Mouse (Mus musculus): ENCODE results near the gene Fbl. TPM values are rescaled to one million over a fixed set of nuclear protein-coding genes. Genes with fewer than 3 reads are reported as not detected.

Gene Fbl
- polyA plus RNA-seq, 1 experiment from 2014 or later = 70.8 TPM

DNA sequence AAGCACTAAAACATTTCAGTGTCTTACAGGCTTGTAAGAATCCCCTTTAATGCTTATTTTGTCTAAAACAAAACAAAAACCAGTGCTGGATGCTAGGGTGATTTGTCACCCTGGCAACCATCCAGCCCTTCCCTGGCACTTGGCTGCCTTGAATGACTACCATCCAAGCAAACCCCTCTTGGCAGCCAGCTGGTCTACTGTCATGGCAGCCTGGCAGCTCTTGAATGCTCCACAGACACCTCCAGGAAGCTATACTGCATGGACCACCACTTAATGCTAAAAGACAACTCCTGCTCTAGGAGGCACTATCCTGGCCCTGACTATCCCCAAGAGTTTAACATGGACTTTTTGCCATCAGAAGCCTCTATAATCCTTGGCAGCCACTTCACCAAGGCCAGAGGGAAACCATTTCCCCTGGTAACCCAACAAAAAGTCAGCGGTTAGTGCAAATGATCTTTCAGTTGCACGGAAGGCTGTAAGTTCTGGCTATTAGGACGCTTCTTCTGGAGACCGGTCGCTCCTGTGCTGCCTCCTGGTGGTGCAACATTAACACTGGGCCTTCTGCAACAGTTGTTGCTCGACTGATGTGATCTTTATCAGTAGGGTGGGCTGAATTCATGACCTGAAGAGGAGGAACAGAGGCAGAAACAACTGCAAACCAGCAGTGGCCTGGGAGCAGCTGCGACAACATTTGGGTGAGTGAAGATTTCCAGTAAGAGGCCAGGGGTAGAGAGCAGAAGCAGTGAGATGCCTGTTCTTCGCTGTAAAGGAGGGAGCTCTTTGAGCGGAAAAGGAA, 992 bp upstream of the Fbl start:
- peak; percentile 51 for ATAC-seq (ENCODE audit: low FRiP score)
- peak overlapping the region; percentile 95 for H3K4me2 ChIP-seq
- H3K9me3 ChIP-seq (replicated peaks) = no peaks in the 10 kb centered on the region
- H3K27me3 ChIP-seq (replicated peaks) = no peaks in the 10 kb centered on the region
- WGBS = 9% methylated on average over 9 of the region's 9 CpGs
- peak overlapping the region; percentile 84 for H3K27ac ChIP-seq (replicated peaks)
- peak overlapping the region; percentile 47 for H3K9ac ChIP-seq (replicated peaks)
- H3K36me3 ChIP-seq = no peaks in the 10 kb centered on the region
- peaks cover 36% of the 10 kb centered on the region for H3K4me1 ChIP-seq
- H3K4me3 ChIP-seq (replicated peaks) = peak overlapping the region; percentile 95

DNA sequence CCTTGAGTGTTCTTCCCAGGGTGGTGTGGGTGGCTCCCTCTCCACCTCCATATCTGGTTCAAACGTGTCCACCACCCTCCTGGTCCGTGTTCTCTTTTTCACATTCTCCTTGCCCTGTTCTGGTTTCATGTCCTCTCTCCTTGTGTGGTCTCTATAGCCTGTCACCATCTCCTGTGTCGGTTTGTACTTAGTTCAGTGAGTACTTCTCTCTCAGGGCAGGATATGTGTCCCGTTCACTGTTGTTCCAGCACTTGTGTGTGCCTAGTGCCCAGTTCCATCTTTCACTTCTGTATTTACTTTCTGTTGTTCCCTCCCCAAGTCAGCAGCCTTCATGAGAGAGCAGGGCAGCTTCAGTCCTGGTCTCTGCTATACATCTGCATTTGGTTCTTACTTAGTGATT, 5.8 kb downstream of the Fbl start:
- Histone ChIP-seq H3K9ac (replicated peaks) (no peak overlapping the region), H3K36me3 (peaks cover 34% of the 10 kb centered on the region), H3K27me3 (replicated peaks) (no peaks in the 10 kb centered on the region), H3K27ac (replicated peaks) (no peak overlapping the region), H3K4me2 (no peak overlapping the region), H3K4me1 (peaks cover 22% of the 10 kb centered on the region), H3K4me3 (replicated peaks) (no peak overlapping the region), H3K9me3 (replicated peaks) (no peaks in the 10 kb centered on the region)
- 93% methylated on average over 4 of the region's 4 CpGs for WGBS
- ATAC-seq (ENCODE audit: low FRiP score) = no peak

DNA sequence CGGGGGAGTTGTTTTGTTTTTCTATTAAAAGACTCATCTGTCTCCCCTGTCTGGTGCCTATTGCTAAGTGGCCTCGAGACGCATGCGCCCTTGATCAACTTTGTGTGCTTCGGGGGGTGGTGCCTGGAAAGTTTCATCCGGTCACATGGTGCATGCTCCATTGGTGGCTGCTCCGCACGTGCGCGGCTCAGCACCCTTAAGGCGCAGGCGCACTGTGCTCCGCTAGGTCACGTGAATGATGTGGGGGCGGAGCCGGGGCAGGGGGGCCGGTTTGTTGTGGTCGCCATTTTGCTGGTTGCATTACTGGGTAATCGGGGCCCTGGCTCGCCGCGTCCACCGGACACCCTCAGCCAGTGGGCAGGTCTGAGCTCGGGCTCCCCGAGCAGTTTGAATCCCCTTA, 9.7 kb downstream of the Fbl start, which contains the start of gene Dyrk1b:
Gene Dyrk1b (plus strand): TSS at position 242 of the 400 bp plus-strand sequence.
- H3K4me3 ChIP-seq (replicated peaks) = peak within 1 kb of the TSS; percentile 99
- H3K9ac ChIP-seq (replicated peaks) = peak within 1 kb of the TSS; percentile 83
- peaks cover 64% of the 10 kb centered on the region for H3K36me3 ChIP-seq
- no peaks in the 10 kb centered on the region for H3K27me3 ChIP-seq (replicated peaks)
- WGBS = under 1% methylated on average over 25 of the region's 25 CpGs
- peaks cover 17% of the 10 kb centered on the region for H3K4me1 ChIP-seq
- peak; percentile 92 for ATAC-seq (ENCODE audit: low FRiP score)
- H3K27ac ChIP-seq (replicated peaks) = peak within 1 kb of the TSS; percentile 95
- H3K4me2 ChIP-seq = peak within 1 kb of the TSS; percentile 61
- H3K9me3 ChIP-seq (replicated peaks) = no peaks in the 10 kb centered on the region

DNA sequence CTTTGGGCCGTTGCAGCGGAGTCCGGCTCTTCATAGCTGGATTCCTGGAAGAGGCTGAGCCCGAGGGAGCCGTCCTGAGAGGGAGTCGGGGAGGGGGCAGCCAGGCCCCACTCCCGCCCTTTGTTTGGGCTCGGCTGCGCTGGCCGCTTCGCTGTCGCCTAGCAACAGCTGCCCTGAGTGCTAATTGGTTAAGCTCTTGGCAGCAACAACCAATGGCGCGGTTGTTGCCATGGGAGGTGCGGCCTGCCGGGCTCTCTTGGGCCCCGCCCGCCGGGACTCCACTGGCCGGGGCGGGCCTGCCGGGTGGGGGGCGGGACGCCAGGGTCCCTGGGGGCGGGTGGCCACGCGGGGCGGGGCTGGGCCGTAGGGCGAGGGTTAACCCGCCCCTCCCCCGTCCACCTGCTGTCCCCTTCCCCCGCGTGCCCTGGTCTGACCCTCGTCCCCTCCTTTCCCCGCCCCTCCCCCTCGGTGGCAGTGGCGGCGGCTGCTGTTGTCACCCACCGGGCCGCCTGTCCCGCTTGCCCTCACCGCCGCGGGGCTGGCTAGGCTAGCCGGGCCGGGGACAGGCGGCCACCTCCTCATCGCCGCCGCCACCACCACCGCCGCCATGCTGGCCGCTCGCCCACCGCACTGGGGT, 10.3 kb downstream of the Fbl start:
- ATAC-seq (ENCODE audit: low FRiP score) = peak; percentile 95
- H3K36me3 ChIP-seq = peaks cover 69% of the 10 kb centered on the region
- H3K9me3 ChIP-seq (replicated peaks) = no peaks in the 10 kb centered on the region
- peaks cover 17% of the 10 kb centered on the region for H3K4me1 ChIP-seq
- H3K4me3 ChIP-seq (replicated peaks) = peak overlapping the region; percentile 99
- peak overlapping the region; percentile 83 for H3K9ac ChIP-seq (replicated peaks)
- H3K27ac ChIP-seq (replicated peaks) = peak overlapping the region; percentile 95
- peak overlapping the region; percentile 61 for H3K4me2 ChIP-seq
- under 1% methylated on average over 46 of the region's 56 CpGs for WGBS
- H3K27me3 ChIP-seq (replicated peaks) = no peaks in the 10 kb centered on the region

DNA sequence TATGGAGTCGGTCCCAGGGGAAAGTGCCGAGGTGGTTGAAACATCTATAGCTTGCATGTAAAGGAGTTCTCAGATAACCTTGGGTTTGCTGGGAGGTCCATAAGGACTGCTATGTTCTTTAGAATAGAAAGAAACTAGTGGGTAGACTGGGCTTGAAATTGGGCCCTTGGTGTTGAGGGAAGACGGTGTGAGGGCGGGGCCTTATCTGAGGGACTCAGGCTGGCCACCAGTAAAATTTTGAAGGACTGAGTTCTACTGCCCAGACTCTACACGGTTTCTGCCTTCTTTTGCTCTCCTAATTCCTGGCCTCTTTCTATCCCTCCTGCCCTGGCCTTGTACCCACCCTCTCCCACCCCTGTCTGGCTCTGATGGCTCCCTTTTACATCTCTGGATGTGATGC, 11.4 kb downstream of the Fbl start:
- Histone ChIP-seq H3K27ac (replicated peaks) (no peak overlapping the region), H3K4me3 (replicated peaks) (peak overlapping the region; percentile 99), H3K27me3 (replicated peaks) (no peaks in the 10 kb centered on the region), H3K4me1 (peaks cover 17% of the 10 kb centered on the region), H3K9me3 (replicated peaks) (no peaks in the 10 kb centered on the region), H3K4me2 (peak overlapping the region; percentile 61), H3K9ac (replicated peaks) (peak overlapping the region; percentile 83), H3K36me3 (peaks cover 71% of the 10 kb centered on the region)
- 74% methylated on average over 5 of the region's 5 CpGs for WGBS
- no peak for ATAC-seq (ENCODE audit: low FRiP score)

DNA sequence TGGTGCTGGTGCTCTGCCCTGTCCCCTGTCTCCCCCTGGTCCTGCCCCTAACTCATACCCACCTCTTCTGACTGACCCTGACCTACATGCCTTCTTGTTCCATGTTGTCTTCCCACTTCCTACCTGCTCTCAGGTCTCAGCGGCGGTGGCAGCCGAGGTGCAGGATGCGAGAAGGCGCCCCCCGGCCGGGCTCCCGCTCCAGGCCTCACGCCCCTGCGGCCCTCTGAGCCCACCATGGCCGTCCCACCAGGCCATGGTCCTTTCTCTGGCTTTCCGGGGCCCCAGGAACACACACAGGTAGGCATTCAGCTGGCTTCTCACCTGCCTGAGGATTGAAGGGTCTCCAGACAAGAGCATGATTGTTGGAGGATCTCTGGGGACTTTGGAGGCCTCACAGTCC, 11.9 kb downstream of the Fbl start:
- peak overlapping the region; percentile 61 for H3K4me2 ChIP-seq
- H3K36me3 ChIP-seq = peaks cover 71% of the 10 kb centered on the region
- no peak overlapping the region for H3K27ac ChIP-seq (replicated peaks)
- no peaks in the 10 kb centered on the region for H3K27me3 ChIP-seq (replicated peaks)
- peaks cover 17% of the 10 kb centered on the region for H3K4me1 ChIP-seq
- peak overlapping the region; percentile 99 for H3K4me3 ChIP-seq (replicated peaks)
- H3K9ac ChIP-seq (replicated peaks) = no peak overlapping the region
- WGBS = 97% methylated on average over 12 of the region's 12 CpGs
- H3K9me3 ChIP-seq (replicated peaks) = no peaks in the 10 kb centered on the region
- ATAC-seq (ENCODE audit: low FRiP score) = no peak

DNA sequence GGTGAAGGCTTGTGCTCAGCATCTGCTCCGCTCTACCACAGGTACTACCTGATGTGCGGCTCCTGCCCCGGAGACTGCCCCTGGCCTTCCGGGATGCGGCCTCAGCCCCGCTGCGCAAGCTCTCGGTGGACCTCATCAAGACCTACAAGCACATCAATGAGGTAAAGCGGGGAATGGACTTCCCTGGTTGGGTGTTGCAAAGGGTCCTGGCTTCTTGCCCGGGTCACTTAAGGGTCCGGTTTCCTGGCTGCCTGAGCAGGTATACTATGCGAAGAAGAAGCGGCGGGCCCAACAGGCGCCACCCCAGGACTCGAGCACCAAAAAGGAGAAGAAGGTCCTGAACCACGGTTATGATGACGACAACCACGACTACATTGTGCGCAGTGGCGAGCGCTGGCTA, 12.8 kb downstream of the Fbl start:
- peaks cover 71% of the 10 kb centered on the region for H3K36me3 ChIP-seq
- no peak overlapping the region for H3K4me2 ChIP-seq
- ATAC-seq (ENCODE audit: low FRiP score) = no peak
- H3K9me3 ChIP-seq (replicated peaks) = no peaks in the 10 kb centered on the region
- H3K4me3 ChIP-seq (replicated peaks) = no peak overlapping the region
- 97% methylated on average over 21 of the region's 22 CpGs for WGBS
- H3K27me3 ChIP-seq (replicated peaks) = no peaks in the 10 kb centered on the region
- no peak overlapping the region for H3K27ac ChIP-seq (replicated peaks)
- H3K9ac ChIP-seq (replicated peaks) = no peak overlapping the region
- peaks cover 17% of the 10 kb centered on the region for H3K4me1 ChIP-seq

DNA sequence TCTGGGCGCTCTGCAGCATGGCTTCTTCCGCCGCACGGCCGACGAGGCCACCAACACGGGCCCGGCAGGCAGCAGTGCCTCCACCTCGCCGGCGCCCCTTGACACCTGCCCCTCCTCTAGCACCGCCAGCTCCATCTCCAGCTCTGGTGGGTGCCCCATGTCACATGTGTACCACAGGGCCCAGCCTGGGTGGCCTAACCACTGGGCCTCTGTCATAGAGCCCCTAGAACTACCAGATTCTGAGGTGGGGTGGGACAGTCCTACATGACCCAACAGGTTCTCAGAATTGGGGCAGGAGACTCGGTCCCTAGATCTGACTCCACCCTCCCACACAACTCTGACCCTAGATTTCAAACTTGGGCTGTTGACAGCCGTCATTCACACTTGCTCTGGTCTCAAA, 16.4 kb downstream of the Fbl start:
- no peaks in the 10 kb centered on the region for H3K27me3 ChIP-seq (replicated peaks)
- H3K9me3 ChIP-seq (replicated peaks) = no peaks in the 10 kb centered on the region
- no peak overlapping the region for H3K9ac ChIP-seq (replicated peaks)
- H3K4me1 ChIP-seq = peaks cover 8% of the 10 kb centered on the region
- no peak overlapping the region for H3K4me2 ChIP-seq
- 95% methylated on average over 14 of the region's 14 CpGs for WGBS
- H3K27ac ChIP-seq (replicated peaks) = no peak overlapping the region
- ATAC-seq (ENCODE audit: low FRiP score) = no peak
- H3K4me3 ChIP-seq (replicated peaks) = no peak overlapping the region
- peaks cover 93% of the 10 kb centered on the region for H3K36me3 ChIP-seq

DNA sequence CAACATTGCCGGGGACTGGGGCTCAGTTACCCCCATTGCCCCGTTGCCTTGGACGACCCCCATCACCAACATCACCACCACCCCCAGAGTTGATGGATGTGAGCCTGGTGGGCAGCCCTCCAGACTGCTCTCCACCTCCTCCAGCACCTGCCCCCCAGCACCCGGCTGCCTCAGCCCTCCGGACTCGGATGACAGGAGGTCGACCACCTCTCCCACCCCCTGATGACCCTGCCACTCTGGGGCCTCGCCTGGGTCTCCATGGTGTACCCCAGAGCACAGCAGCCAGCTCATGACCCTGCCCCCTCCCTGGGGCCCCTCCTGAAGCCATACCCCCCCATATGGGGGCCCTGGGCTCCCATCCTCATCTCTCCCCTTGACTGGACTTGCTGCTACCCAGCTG, 17.1 kb downstream of the Fbl start:
- H3K9ac ChIP-seq (replicated peaks) = no peak overlapping the region
- no peak for ATAC-seq (ENCODE audit: low FRiP score)
- no peak overlapping the region for H3K4me3 ChIP-seq (replicated peaks)
- no peak overlapping the region for H3K4me2 ChIP-seq
- H3K4me1 ChIP-seq = peaks cover under 1% of the 10 kb centered on the region
- WGBS = 91% methylated on average over 8 of the region's 8 CpGs
- no peaks in the 10 kb centered on the region for H3K9me3 ChIP-seq (replicated peaks)
- no peaks in the 10 kb centered on the region for H3K27me3 ChIP-seq (replicated peaks)
- H3K36me3 ChIP-seq = peaks cover 97% of the 10 kb centered on the region
- no peak overlapping the region for H3K27ac ChIP-seq (replicated peaks)

DNA sequence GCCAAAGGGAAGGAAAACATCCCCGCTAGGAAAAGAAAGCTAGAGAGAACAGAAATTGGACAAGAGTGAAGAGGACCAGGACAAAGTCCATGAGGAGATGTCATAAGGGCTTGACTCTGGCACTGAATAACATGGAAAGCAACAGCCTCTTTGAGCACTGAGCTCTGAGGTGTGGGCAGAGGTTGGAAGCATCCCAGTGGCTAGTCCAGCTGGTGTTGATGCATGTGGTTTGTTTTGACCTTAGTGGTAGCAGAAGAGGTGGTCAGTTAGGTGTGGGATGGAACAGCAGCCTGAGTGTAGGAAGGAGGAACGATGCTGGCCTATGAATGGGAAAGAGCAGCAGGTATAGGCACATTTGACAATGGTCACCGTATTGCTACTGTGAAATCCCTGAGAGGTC, 22.0 kb downstream of the Fbl start:
- ATAC-seq (ENCODE audit: low FRiP score) = no peak
- Histone ChIP-seq H3K4me3 (replicated peaks) (no peak overlapping the region), H3K4me2 (no peak overlapping the region), H3K36me3 (peaks cover 82% of the 10 kb centered on the region), H3K27ac (replicated peaks) (no peak overlapping the region), H3K27me3 (replicated peaks) (no peaks in the 10 kb centered on the region), H3K9ac (replicated peaks) (no peak overlapping the region), H3K4me1 (no peaks in the 10 kb centered on the region), H3K9me3 (replicated peaks) (no peaks in the 10 kb centered on the region)
- 95% methylated on average over 3 of the region's 3 CpGs for WGBS

DNA sequence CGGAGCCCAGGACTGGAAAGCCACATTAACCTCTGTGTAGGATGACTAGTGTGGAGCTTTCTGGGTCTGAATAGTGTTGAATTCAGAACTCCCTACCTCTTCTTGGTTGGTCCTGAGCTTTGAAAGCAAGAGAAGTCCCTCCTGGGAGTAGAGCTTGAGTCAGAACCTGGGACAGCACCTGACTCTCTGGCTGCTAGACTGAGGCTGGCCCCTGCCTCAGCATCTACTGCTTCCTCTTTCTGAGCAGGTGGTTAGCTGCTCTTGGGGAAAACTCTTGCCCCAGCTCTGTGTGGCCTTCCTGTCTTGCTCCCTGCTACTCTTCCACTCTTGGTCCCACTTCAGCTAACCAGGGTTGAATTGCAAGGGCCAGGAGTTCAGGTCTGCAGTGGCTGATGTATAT, 22.4 kb downstream of the Fbl start:
- WGBS = 100% methylated on average over 1 of the region's 1 CpGs
- H3K9me3 ChIP-seq (replicated peaks) = no peaks in the 10 kb centered on the region
- H3K27me3 ChIP-seq (replicated peaks) = no peaks in the 10 kb centered on the region
- H3K4me3 ChIP-seq (replicated peaks) = no peak overlapping the region
- H3K4me2 ChIP-seq = no peak overlapping the region
- peaks cover 78% of the 10 kb centered on the region for H3K36me3 ChIP-seq
- H3K4me1 ChIP-seq = no peaks in the 10 kb centered on the region
- no peak overlapping the region for H3K9ac ChIP-seq (replicated peaks)
- ATAC-seq (ENCODE audit: low FRiP score) = no peak
- no peak overlapping the region for H3K27ac ChIP-seq (replicated peaks)

All from neural tube, embryonic 15.5 days (tissue).